Mouse (Mus musculus): ENCODE results near the gene Ffar4. TPM values are rescaled to one million over a fixed set of nuclear protein-coding genes. Genes with fewer than 3 reads are reported as not detected.

The Ffar4 gene
- polyA plus RNA-seq, 1 experiment = not detected

- Histone ChIP-seq H3K4me3 (no peak overlapping the region), H3K79me2 (ENCODE audit: control insufficient read depth, insufficient read depth) (no peaks in the 10 kb centered on the region), H3K4me2 (ENCODE audit: low read depth) (no peak overlapping the region), H3K36me3 (ENCODE audit: control insufficient read depth, insufficient read depth) (peaks cover 23% of the 10 kb centered on the region), H3ac (ENCODE audit: control insufficient read depth, insufficient read length) (no peak overlapping the region), H3K27me3 (ENCODE audit: control insufficient read depth, insufficient read depth, insufficient read length) (no peaks in the 10 kb centered on the region)
- TF ChIP-seq POLR2AphosphoS2 (IDR thresholded peaks at IDR 0.05; ENCODE audit: insufficient read length, low read depth) = no peak
- no peak for TF ChIP-seq E2F4 (IDR thresholded peaks at IDR 0.05; ENCODE audit: insufficient read depth)
- TF ChIP-seq MAX (IDR thresholded peaks at IDR 0.05; ENCODE audit: low read depth) = no peak
- TF ChIP-seq MYOG (IDR thresholded peaks at IDR 0.05; ENCODE audit: control insufficient read depth in 1 of 3, insufficient read depth in 1 of 3, insufficient read length in 2 of 3, low read depth in 2 of 3) = no peak
- no peak for TF ChIP-seq CEBPB (IDR thresholded peaks at IDR 0.05; ENCODE audit: insufficient read depth, poor library complexity, severe bottlenecking)
- no peak for TF ChIP-seq SRF (IDR thresholded peaks at IDR 0.05; ENCODE audit: control insufficient read depth, insufficient read length, low read depth)
- TF ChIP-seq TCF12 (IDR thresholded peaks at IDR 0.05; ENCODE audit: insufficient read depth, poor library complexity, severe bottlenecking) = no peak
- no peak for TF ChIP-seq POLR2A (IDR thresholded peaks at IDR 0.05; ENCODE audit: insufficient read length, low read depth)
- TF ChIP-seq USF1 (IDR thresholded peaks at IDR 0.05; ENCODE audit: low read depth) = no peak
- no peak for TF ChIP-seq REST (IDR thresholded peaks at IDR 0.05; ENCODE audit: insufficient read depth, insufficient read length)
- no peak for TF ChIP-seq TCF3 (IDR thresholded peaks at IDR 0.05; ENCODE audit: insufficient read length, low read depth)
- no peak for TF ChIP-seq MYOD1 (IDR thresholded peaks at IDR 0.05; ENCODE audit: control insufficient read depth in 1 of 3, insufficient read length in 2 of 3, low read depth in 2 of 3)
Observed at GRCm38 (mm10) chr19:38073226-38073625, 23.6 kb upstream of the Ffar4 start.

DNA sequence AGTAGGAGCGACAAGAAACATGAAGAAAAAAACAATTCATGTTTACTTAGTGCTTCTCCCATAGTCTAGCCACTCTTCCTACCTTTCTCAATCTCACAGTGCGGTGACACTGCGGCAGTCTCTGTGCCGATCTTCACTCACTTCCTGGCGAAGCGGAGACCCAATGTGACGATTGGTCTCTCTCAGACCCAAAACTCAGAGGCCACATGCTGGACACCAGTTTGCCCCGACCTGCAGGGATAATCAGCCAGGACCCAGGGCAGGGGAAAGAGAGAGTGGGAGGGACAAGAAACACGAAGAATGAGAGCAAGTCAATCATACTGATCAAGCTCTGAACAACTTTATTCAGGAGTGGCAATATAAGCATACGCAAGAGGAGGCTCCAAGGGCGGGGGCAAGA is 21.8 kb upstream of the Ffar4 start:
- TF ChIP-seq REST (IDR thresholded peaks at IDR 0.05; ENCODE audit: insufficient read depth, insufficient read length) = no peak
- TF ChIP-seq CEBPB (IDR thresholded peaks at IDR 0.05; ENCODE audit: insufficient read depth, poor library complexity, severe bottlenecking) = no peak
- Histone ChIP-seq H3ac (ENCODE audit: control insufficient read depth, insufficient read length) (no peak overlapping the region), H3K79me2 (ENCODE audit: control insufficient read depth, insufficient read depth) (no peaks in the 10 kb centered on the region), H3K4me3 (no peak overlapping the region), H3K36me3 (ENCODE audit: control insufficient read depth, insufficient read depth) (peaks cover 23% of the 10 kb centered on the region), H3K4me2 (ENCODE audit: low read depth) (no peak overlapping the region), H3K27me3 (ENCODE audit: control insufficient read depth, insufficient read depth, insufficient read length) (no peaks in the 10 kb centered on the region)

DNA sequence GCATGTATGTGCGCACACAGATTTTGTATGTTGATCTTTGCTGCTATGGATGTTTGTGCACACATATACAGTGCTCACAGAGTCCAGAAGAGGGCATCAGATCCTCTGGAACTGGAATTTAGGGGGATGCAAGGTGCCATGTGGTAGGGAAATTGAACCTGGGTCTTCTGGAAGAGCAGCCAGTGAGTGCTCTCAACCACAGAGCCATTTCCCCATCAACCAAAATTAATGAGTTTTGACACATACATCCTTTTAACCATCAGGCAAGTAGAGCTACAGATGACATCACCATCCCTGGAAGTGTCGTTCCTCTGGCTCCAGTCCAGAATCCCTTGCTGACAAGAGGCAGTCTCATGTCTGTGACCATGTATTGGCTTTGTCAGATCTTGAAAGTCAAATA is 20.6 kb upstream of the Ffar4 start:
- Histone ChIP-seq H3K36me3 (ENCODE audit: control insufficient read depth, insufficient read depth) (peaks cover 18% of the 10 kb centered on the region), H3ac (ENCODE audit: control insufficient read depth, insufficient read length) (no peak overlapping the region), H3K79me2 (ENCODE audit: control insufficient read depth, insufficient read depth) (no peaks in the 10 kb centered on the region), H3K4me2 (ENCODE audit: low read depth) (no peak overlapping the region), H3K27me3 (ENCODE audit: control insufficient read depth, insufficient read depth, insufficient read length) (no peaks in the 10 kb centered on the region), H3K4me3 (no peak overlapping the region)
- TF ChIP-seq E2F4 (IDR thresholded peaks at IDR 0.05; ENCODE audit: insufficient read depth) = no peak
- TF ChIP-seq POLR2A (IDR thresholded peaks at IDR 0.05; ENCODE audit: insufficient read length, low read depth) = no peak
- TF ChIP-seq REST (IDR thresholded peaks at IDR 0.05; ENCODE audit: insufficient read depth, insufficient read length) = no peak
- TF ChIP-seq TCF12 (IDR thresholded peaks at IDR 0.05; ENCODE audit: insufficient read depth, poor library complexity, severe bottlenecking) = no peak
- no peak for TF ChIP-seq USF1 (IDR thresholded peaks at IDR 0.05; ENCODE audit: low read depth)
- no peak for TF ChIP-seq POLR2AphosphoS2 (IDR thresholded peaks at IDR 0.05; ENCODE audit: insufficient read length, low read depth)
- no peak for TF ChIP-seq CEBPB (IDR thresholded peaks at IDR 0.05; ENCODE audit: insufficient read depth, poor library complexity, severe bottlenecking)
- no peak for TF ChIP-seq SRF (IDR thresholded peaks at IDR 0.05; ENCODE audit: control insufficient read depth, insufficient read length, low read depth)
- TF ChIP-seq MYOG (IDR thresholded peaks at IDR 0.05; ENCODE audit: control insufficient read depth in 1 of 3, insufficient read depth in 1 of 3, insufficient read length in 2 of 3, low read depth in 2 of 3) = no peak
- no peak for TF ChIP-seq TCF3 (IDR thresholded peaks at IDR 0.05; ENCODE audit: insufficient read length, low read depth)
- no peak for TF ChIP-seq MAX (IDR thresholded peaks at IDR 0.05; ENCODE audit: low read depth)
- no peak for TF ChIP-seq MYOD1 (IDR thresholded peaks at IDR 0.05; ENCODE audit: control insufficient read depth in 1 of 3, insufficient read length in 2 of 3, low read depth in 2 of 3)

DNA sequence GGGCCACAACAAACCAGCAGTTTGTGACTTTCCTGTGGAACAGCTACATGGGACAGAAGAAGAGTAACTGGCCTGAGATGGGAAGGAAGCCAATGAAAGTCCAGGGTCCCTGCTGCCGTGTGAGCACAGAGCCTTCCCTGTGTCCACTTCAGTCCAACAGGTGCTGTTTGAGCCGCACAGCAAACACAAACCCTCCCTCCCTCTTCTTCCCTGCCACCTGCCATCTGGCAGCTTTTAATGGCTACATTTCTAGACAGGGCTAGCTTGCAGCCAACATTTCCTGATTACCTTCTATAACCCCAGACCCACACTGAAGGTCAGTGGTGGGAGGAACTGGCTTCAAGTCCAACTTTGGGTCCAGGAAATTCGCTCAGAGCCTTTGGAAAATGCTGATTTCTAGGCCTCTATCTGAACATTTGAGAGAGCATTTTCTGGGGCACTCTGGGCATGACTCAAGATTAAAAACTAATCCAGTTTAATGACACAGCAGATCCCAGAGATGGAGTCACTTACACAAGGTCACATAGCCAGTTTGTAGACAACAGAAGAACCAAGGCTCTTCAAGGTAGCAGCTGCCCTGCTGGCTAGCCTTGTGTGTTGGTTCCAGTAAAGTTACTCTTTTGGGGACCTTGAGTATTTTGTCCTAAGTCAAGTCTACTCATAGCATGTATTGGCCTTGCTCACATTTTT is 18.9 kb upstream of the Ffar4 start:
- no peak overlapping the region for H3K4me2 ChIP-seq (ENCODE audit: low read depth)
- H3K36me3 ChIP-seq (ENCODE audit: control insufficient read depth, insufficient read depth) = peaks cover 10% of the 10 kb centered on the region
- no peaks in the 10 kb centered on the region for H3K27me3 ChIP-seq (ENCODE audit: control insufficient read depth, insufficient read depth, insufficient read length)
- H3K4me3 ChIP-seq = no peak overlapping the region
- H3ac ChIP-seq (ENCODE audit: control insufficient read depth, insufficient read length) = no peak overlapping the region
- TF ChIP-seq MYOG (IDR thresholded peaks at IDR 0.05; ENCODE audit: control insufficient read depth in 1 of 3, insufficient read depth in 1 of 3, insufficient read length in 2 of 3, low read depth in 2 of 3) = peak in 2 of 3 experiments; percentile 4 to 62
- TF ChIP-seq USF1 (IDR thresholded peaks at IDR 0.05; ENCODE audit: low read depth) = no peak
- TF ChIP-seq TCF3 (IDR thresholded peaks at IDR 0.05; ENCODE audit: insufficient read length, low read depth) = no peak
- TF ChIP-seq REST (IDR thresholded peaks at IDR 0.05; ENCODE audit: insufficient read depth, insufficient read length) = no peak
- no peak for TF ChIP-seq POLR2A (IDR thresholded peaks at IDR 0.05; ENCODE audit: insufficient read length, low read depth)
- no peak for TF ChIP-seq E2F4 (IDR thresholded peaks at IDR 0.05; ENCODE audit: insufficient read depth)
- no peak for TF ChIP-seq CEBPB (IDR thresholded peaks at IDR 0.05; ENCODE audit: insufficient read depth, poor library complexity, severe bottlenecking)
- TF ChIP-seq MAX (IDR thresholded peaks at IDR 0.05; ENCODE audit: low read depth) = no peak
- no peak for TF ChIP-seq POLR2AphosphoS2 (IDR thresholded peaks at IDR 0.05; ENCODE audit: insufficient read length, low read depth)
- TF ChIP-seq SRF (IDR thresholded peaks at IDR 0.05; ENCODE audit: control insufficient read depth, insufficient read length, low read depth) = no peak
- peak in 2 of 3 experiments; percentile 59 to 63 for TF ChIP-seq MYOD1 (IDR thresholded peaks at IDR 0.05; ENCODE audit: control insufficient read depth in 1 of 3, insufficient read length in 2 of 3, low read depth in 2 of 3)
- TF ChIP-seq TCF12 (IDR thresholded peaks at IDR 0.05; ENCODE audit: insufficient read depth, poor library complexity, severe bottlenecking) = no peak
- no peaks in the 10 kb centered on the region for H3K79me2 ChIP-seq (ENCODE audit: control insufficient read depth, insufficient read depth)
